Mouse (Mus musculus): ENCODE data around the gene Zfp367. TPM values are rescaled to one million over a fixed set of nuclear protein-coding genes. Genes with fewer than 3 reads are reported as not detected.

Zfp367 gene
- polyA plus RNA-seq, 1 experiment: 15.5 TPM

DNA sequence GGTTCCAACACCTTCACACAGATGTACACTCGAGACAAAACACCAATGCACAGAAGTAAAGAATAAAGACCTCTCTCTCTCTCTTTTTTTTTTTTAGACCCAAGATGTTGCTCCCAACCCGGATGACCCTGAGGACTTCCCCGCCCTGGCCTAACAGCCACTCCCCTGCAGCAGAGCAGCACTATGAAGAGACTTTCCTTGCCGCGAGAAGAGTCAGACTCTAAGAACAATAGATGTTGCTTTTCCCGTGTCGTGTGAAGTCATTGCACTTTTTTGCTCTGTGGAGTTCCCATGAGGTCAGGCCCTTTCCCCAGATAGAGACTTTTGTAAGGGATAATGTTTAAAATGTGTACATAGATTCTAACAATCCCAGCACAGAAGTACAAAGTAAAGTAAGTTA lies 32.2 kb upstream of the Zfp367 start:
- Histone ChIP-seq H3K4me3 (ENCODE audit: insufficient read depth, low read depth, low read length) (no peak overlapping the region), H3K27ac (ENCODE audit: insufficient read depth, low read depth, low read length) (no peak overlapping the region), H3K27me3 (replicated peaks; ENCODE audit: control insufficient read depth, insufficient read depth, low read length) (no peaks in the 10 kb centered on the region), H3K36me3 (ENCODE audit: control insufficient read depth, insufficient read depth, low read length) (no peaks in the 10 kb centered on the region; the same call in 1 of the 2 replicates), H3K4me1 (ENCODE audit: control insufficient read depth, insufficient read depth, low read length) (peaks cover 3% of the 10 kb centered on the region; the same call in 1 of the 2 replicates)
- no peak for DNase-seq
- 72% methylated on average over 7 of the region's 7 CpGs for WGBS
- no peak for TF ChIP-seq POLR2A (IDR thresholded peaks at IDR 0.05; ENCODE audit: low read depth, low read length)
- no peak for TF ChIP-seq CTCF (conservative IDR thresholded peaks at IDR 0.05; ENCODE audit: insufficient read depth, insufficient read length, low read depth, low read length)

DNA sequence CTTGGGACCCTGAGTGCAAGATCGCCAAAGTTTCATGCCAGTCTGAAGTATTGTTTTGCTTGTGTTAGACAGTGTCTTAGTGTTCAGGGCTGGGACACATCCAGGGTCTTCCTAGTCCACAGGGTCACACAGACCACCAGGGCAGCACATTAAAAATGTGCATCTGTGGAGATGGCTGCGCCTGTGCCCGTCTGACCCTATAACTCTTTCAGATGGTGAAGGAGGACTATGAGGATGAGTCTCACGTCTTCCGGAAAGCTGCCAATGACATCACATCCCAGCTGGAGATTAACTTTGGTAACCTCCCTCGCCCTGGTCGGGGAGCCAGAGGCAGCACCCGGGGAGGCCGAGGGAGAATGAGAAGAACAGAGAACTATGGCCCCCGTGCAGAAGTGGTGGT lies 31.4 kb upstream of the Zfp367 start:
- H3K27ac ChIP-seq (ENCODE audit: insufficient read depth, low read depth, low read length): no peak overlapping the region
- H3K4me3 ChIP-seq (ENCODE audit: insufficient read depth, low read depth, low read length): no peak overlapping the region
- 81% methylated on average over 10 of the region's 10 CpGs for WGBS
- H3K27me3 ChIP-seq (replicated peaks; ENCODE audit: control insufficient read depth, insufficient read depth, low read length): no peaks in the 10 kb centered on the region
- H3K4me1 ChIP-seq (ENCODE audit: control insufficient read depth, insufficient read depth, low read length): peaks cover 3% of the 10 kb centered on the region; the same call in 1 of the 2 replicates
- TF ChIP-seq POLR2A (IDR thresholded peaks at IDR 0.05; ENCODE audit: low read depth, low read length) (no peak), CTCF (conservative IDR thresholded peaks at IDR 0.05; ENCODE audit: insufficient read depth, insufficient read length, low read depth, low read length) (no peak)
- no peaks in the 10 kb centered on the region; the same call in 1 of the 2 replicates for H3K36me3 ChIP-seq (ENCODE audit: control insufficient read depth, insufficient read depth, low read length)
- DNase-seq: no peak

DNA sequence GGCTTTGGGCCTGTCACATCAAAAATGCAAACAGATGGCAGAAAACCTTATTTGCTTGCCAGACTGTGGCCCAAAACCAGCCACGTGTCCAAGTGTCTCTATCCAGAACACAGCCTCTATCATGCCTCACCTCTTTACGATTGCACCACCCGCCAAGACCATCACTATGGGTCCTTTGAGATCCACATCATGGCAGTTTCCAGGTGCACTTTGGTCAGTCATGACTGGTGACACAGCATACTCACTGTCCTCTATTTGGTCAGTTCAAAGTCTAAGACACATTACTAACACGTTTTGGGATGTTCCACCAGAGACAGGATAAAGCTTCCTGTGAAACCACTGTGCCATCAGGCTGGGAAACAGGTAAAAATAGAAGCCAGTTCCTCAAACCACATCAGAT lies 30.6 kb upstream of the Zfp367 start:
- DNase-seq: peak; percentile 42
- no peak for TF ChIP-seq CTCF (conservative IDR thresholded peaks at IDR 0.05; ENCODE audit: insufficient read depth, insufficient read length, low read depth, low read length)
- TF ChIP-seq POLR2A (IDR thresholded peaks at IDR 0.05; ENCODE audit: low read depth, low read length): no peak
- Histone ChIP-seq H3K4me3 (ENCODE audit: insufficient read depth, low read depth, low read length) (no peak overlapping the region), H3K27me3 (replicated peaks; ENCODE audit: control insufficient read depth, insufficient read depth, low read length) (no peaks in the 10 kb centered on the region), H3K27ac (ENCODE audit: insufficient read depth, low read depth, low read length) (no peak overlapping the region), H3K36me3 (ENCODE audit: control insufficient read depth, insufficient read depth, low read length) (no peaks in the 10 kb centered on the region; the same call in 1 of the 2 replicates), H3K4me1 (ENCODE audit: control insufficient read depth, insufficient read depth, low read length) (peaks cover 3% of the 10 kb centered on the region; the same call in 1 of the 2 replicates)
- WGBS: 65% methylated on average over 4 of the region's 4 CpGs

DNA sequence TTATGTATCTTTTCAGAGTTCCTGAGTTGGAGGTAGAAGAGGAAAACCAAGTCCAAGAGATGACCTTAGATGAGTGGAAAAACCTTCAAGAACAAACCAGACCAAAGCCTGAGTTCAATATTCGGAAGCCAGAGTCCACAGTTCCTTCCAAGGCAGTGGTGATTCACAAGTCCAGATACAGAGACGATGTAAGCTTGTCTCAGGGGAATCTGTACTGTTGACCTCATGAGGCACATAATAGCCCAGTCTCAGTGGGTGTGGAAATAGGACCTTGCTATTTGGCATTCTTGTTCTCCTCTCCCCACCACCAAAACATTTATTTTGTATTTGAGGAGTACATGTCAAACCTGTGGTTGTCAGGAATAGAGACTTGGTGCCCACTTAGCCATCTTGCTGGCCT lies 29.1 kb upstream of the Zfp367 start:
- DNase-seq: no peak
- Histone ChIP-seq H3K4me3 (ENCODE audit: insufficient read depth, low read depth, low read length) (no peak overlapping the region), H3K36me3 (ENCODE audit: control insufficient read depth, insufficient read depth, low read length) (no peaks in the 10 kb centered on the region; the same call in 1 of the 2 replicates), H3K27ac (ENCODE audit: insufficient read depth, low read depth, low read length) (no peak overlapping the region), H3K4me1 (ENCODE audit: control insufficient read depth, insufficient read depth, low read length) (peaks cover 3% of the 10 kb centered on the region; the same call in 1 of the 2 replicates), H3K27me3 (replicated peaks; ENCODE audit: control insufficient read depth, insufficient read depth, low read length) (no peaks in the 10 kb centered on the region)
- no peak for TF ChIP-seq POLR2A (IDR thresholded peaks at IDR 0.05; ENCODE audit: low read depth, low read length)
- no peak for TF ChIP-seq CTCF (conservative IDR thresholded peaks at IDR 0.05; ENCODE audit: insufficient read depth, insufficient read length, low read depth, low read length)
- WGBS: 50% methylated on average over 2 of the region's 2 CpGs

DNA sequence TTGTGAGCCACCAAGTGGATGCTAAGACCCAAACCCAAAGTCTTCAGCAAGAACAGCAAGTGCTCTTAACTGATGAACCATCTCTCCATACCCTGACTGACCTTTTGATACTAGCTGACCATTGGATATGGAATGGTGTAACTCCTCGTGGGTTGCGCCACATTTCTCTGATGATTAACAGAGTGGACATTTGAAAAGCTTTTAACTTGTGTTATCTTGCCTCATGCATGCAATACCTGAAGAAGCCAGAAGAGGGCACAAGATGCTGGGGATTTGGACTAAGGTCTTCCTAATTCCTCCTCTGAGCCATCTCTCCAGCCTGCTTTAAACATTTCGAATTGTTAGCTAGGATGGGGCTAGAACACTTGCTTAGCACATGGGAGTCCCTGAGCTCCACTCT lies 27.9 kb upstream of the Zfp367 start:
- TF ChIP-seq CTCF (conservative IDR thresholded peaks at IDR 0.05; ENCODE audit: insufficient read depth, insufficient read length, low read depth, low read length) (peak; percentile 47), POLR2A (IDR thresholded peaks at IDR 0.05; ENCODE audit: low read depth, low read length) (no peak)
- H3K4me3 ChIP-seq (ENCODE audit: insufficient read depth, low read depth, low read length): no peak overlapping the region
- no peaks in the 10 kb centered on the region for H3K27me3 ChIP-seq (replicated peaks; ENCODE audit: control insufficient read depth, insufficient read depth, low read length)
- no peak overlapping the region for H3K27ac ChIP-seq (ENCODE audit: insufficient read depth, low read depth, low read length)
- peak; percentile 87 for DNase-seq
- H3K4me1 ChIP-seq (ENCODE audit: control insufficient read depth, insufficient read depth, low read length): peaks cover 3% of the 10 kb centered on the region; the same call in 1 of the 2 replicates
- no peaks in the 10 kb centered on the region; the same call in 1 of the 2 replicates for H3K36me3 ChIP-seq (ENCODE audit: control insufficient read depth, insufficient read depth, low read length)
- WGBS: 44% methylated on average over 3 of the region's 3 CpGs

DNA sequence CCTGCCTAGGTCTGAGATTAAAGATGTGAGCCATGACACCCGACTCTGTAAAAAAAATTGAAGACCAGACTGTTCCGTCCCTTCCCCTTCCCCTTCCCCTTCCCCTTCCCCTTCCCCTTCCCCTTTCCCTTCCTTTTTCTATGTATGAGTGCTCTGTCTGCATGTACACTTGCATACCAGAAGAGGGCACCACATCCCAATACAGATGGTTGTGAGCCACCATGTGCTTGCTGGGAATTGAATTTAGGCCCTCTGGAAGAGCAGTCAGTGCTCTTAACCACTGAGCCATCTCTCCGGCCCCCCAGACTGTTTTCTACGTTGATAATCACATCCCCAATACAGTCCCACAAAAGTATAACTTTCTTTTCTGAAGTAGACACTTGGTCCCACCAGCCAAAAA lies 27.3 kb upstream of the Zfp367 start:
- TF ChIP-seq CTCF (conservative IDR thresholded peaks at IDR 0.05; ENCODE audit: insufficient read depth, insufficient read length, low read depth, low read length) (0 out of 2 replicates have a peak, but pooled peaks have one; percentile 16), POLR2A (IDR thresholded peaks at IDR 0.05; ENCODE audit: low read depth, low read length) (no peak)
- no peak for DNase-seq
- 85% methylated on average over 4 of the region's 4 CpGs for WGBS
- Histone ChIP-seq H3K4me3 (ENCODE audit: insufficient read depth, low read depth, low read length) (no peak overlapping the region), H3K27ac (ENCODE audit: insufficient read depth, low read depth, low read length) (no peak overlapping the region), H3K36me3 (ENCODE audit: control insufficient read depth, insufficient read depth, low read length) (peaks cover 1% of the 10 kb centered on the region; the same call in 1 of the 2 replicates), H3K4me1 (ENCODE audit: control insufficient read depth, insufficient read depth, low read length) (peaks cover 3% of the 10 kb centered on the region; the same call in 1 of the 2 replicates), H3K27me3 (replicated peaks; ENCODE audit: control insufficient read depth, insufficient read depth, low read length) (no peaks in the 10 kb centered on the region)

DNA sequence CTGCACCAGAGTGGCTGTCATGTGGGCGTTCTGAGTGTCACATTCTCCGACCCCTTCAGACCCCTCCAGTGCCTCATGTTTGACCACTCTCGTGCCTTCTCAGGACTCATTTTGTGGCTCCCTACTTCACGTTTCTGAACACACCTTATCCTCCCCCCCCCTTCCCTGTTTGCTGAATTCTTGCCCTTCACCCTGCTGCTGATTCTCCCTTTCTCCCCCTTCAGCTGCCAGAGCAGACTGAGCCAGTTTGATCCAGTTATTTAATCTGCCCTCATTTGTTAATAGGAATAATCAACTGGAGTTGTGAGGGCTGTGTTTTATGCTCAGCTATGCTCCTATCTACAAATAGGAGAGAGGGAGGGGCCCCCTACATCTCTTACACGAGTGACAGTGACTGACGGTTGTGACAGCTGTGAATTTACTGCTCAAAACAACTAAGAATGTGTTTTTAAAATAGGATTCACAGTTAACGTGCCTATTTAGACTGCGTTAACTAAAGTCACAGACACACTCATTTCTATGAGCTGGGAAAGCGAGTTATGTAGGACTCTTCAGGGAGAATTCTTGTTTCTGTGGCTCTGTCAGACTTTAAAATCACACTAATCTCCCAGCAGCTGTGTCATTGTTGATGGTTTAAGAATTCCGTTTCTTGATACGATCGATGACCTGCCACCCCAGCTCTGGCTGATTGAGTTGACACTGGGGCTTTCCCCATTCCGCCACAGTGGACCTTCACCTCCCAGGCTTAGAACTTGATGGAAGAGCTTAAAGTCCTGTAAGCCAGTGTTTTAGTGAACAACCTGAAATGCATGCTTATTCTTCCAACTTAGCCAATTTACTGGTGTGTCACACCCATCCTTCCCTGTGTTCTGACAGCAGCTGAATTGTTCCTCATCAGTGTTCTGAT lies 26.0 kb upstream of the Zfp367 start:
- no peak overlapping the region for H3K4me3 ChIP-seq (ENCODE audit: insufficient read depth, low read depth, low read length)
- H3K4me1 ChIP-seq (ENCODE audit: control insufficient read depth, insufficient read depth, low read length): peaks cover 3% of the 10 kb centered on the region; the same call in 1 of the 2 replicates
- 65% methylated on average over 13 of the region's 13 CpGs for WGBS
- no peaks in the 10 kb centered on the region for H3K27me3 ChIP-seq (replicated peaks; ENCODE audit: control insufficient read depth, insufficient read depth, low read length)
- no peak overlapping the region for H3K27ac ChIP-seq (ENCODE audit: insufficient read depth, low read depth, low read length)
- TF ChIP-seq POLR2A (IDR thresholded peaks at IDR 0.05; ENCODE audit: low read depth, low read length): no peak
- TF ChIP-seq CTCF (conservative IDR thresholded peaks at IDR 0.05; ENCODE audit: insufficient read depth, insufficient read length, low read depth, low read length): no peak
- H3K36me3 ChIP-seq (ENCODE audit: control insufficient read depth, insufficient read depth, low read length): 0 out of 2 replicates have a peak, but pooled peaks cover 1% of the 10 kb centered on the region
- DNase-seq: peak; percentile 21

All from kidney, adult 2 months (tissue).